Mouse (Mus musculus): Measurements from ENCODE around the gene Ahcy.
"Not testable (repeated sequence)": the region's sequence is repeated elsewhere in the genome, so short reads cannot be mapped to it uniquely, and the experiment has no call there.

Ahcy gene

GRCm38 (mm10) chr2:155074766-155075330 is 551 bp upstream of the Ahcy start:
- DNase-seq (ENCODE audit: low spot score in 2 of 2), result peak in 1 of 2 experiments; percentile 8

- no peak for DNase-seq (ENCODE audit: low spot score in 2 of 2)
Observed at GRCm38 (mm10) chr2:155073347-155073746, 950 bp downstream of the Ahcy start.

GRCm38 (mm10) chr2:155072353-155073145 is 1.7 kb downstream of the Ahcy start:
- no peak for DNase-seq (ENCODE audit: low spot score in 2 of 2)

GRCm38 (mm10) chr2:155071027-155071426 is 3.3 kb downstream of the Ahcy start:
- no peak for DNase-seq (ENCODE audit: low spot score in 2 of 2)

- no peak for DNase-seq (ENCODE audit: low spot score in 2 of 2)
Observed at GRCm38 (mm10) chr2:155057361-155057760, 16.9 kb downstream of the Ahcy start.

GRCm38 (mm10) chr2:155056076-155056578 is 18.2 kb downstream of the Ahcy start:
- no peak for DNase-seq (ENCODE audit: low spot score in 2 of 2)

GRCm38 (mm10) chr2:155054672-155055071 is 19.6 kb downstream of the Ahcy start:
- DNase-seq (ENCODE audit: low spot score in 2 of 2), result no peak

- DNase-seq (ENCODE audit: low spot score in 2 of 2), result not testable (repeated sequence)
Observed at GRCm38 (mm10) chr2:155053512-155053911, 20.8 kb downstream of the Ahcy start.

- DNase-seq (ENCODE audit: low spot score in 2 of 2), result no peak
Observed at GRCm38 (mm10) chr2:155052681-155053080, 21.6 kb downstream of the Ahcy start.

GRCm38 (mm10) chr2:155051622-155052351 is 22.5 kb downstream of the Ahcy start:
- DNase-seq (ENCODE audit: low spot score in 2 of 2), result no peak

GRCm38 (mm10) chr2:155050504-155051236 is 23.6 kb downstream of the Ahcy start:
- DNase-seq (ENCODE audit: low spot score in 2 of 2), result peak; percentile 85 to 91

GRCm38 (mm10) chr2:155050108-155050503 is 24.2 kb downstream of the Ahcy start:
- no peak for DNase-seq (ENCODE audit: low spot score in 2 of 2)

- no peak for DNase-seq (ENCODE audit: low spot score in 2 of 2)
Observed at GRCm38 (mm10) chr2:155047452-155048178, 26.7 kb downstream of the Ahcy start.

GRCm38 (mm10) chr2:155046803-155047202 is 27.5 kb downstream of the Ahcy start:
- DNase-seq (ENCODE audit: low spot score in 2 of 2), result no peak

- no peak for DNase-seq (ENCODE audit: low spot score in 2 of 2)
Observed at GRCm38 (mm10) chr2:155045075-155045474, 29.2 kb downstream of the Ahcy start.

GRCm38 (mm10) chr2:155044542-155044941 is 29.8 kb downstream of the Ahcy start:
- DNase-seq (ENCODE audit: low spot score in 2 of 2), result no peak

- DNase-seq (ENCODE audit: low spot score in 2 of 2), result no peak
Observed at GRCm38 (mm10) chr2:155039956-155040355, 34.3 kb downstream of the Ahcy start.

GRCm38 (mm10) chr2:155032938-155033710 is 41.2 kb downstream of the Ahcy start:
- DNase-seq (ENCODE audit: low spot score in 2 of 2), result no peak

- DNase-seq (ENCODE audit: low spot score in 2 of 2), result no peak
Observed at GRCm38 (mm10) chr2:155030831-155031230, 43.5 kb downstream of the Ahcy start.

GRCm38 (mm10) chr2:155020247-155020826 is 54.0 kb downstream of the Ahcy start:
- DNase-seq (ENCODE audit: low spot score in 2 of 2), result not testable (repeated sequence)

All from frontal cortex, postnatal 25 days (tissue).